18 mouse cellular contexts compared by ENCODE assay signal in the genomic region with DNA sequence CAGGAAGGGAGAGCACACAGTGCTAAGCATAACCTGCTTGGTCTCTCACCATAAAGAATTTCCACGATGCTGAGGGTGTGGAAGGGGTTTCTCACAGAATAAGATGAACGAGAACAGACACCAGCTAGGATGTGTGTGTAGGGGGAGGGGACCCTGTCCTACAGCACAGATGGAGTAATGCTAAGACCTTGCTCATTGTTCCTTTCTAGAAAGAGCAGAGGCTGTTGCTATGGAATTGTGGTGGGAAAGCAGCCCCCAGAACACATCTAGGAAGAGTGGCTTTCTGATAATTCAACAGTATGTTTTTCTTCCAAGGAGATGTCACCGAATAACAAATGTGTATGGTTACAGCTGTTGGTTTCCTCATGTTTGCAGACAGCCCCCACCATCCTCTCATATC.
DNase-seq lines count a peak whose midpoint lies in the region; ATAC-seq and TF ChIP-seq lines count a peak whose summit lies in the region.
"Had no signal": no experiment of that assay in that cellular context is flagged by ENCODE, and none has a peak within 500 bp of the region (broad histone marks: within the 10 kb centered on the region; RNA-seq: fewer than 3 reads in every experiment).

No protein-coding gene starts in this region.

- no peaks in the 10 kb centered on the region for H3K9me3 ChIP-seq in hindbrain, postnatal 0 days (ENCODE audit: low read length)
- H3K9me3 ChIP-seq: embryonic facial prominence, embryonic 10.5 days; heart, embryonic 15.5 days had no signal

- ATAC-seq in hindbrain, postnatal 0 days, result peak; percentile 44; the same call in 1 of the 2 replicates
- ATAC-seq in megakaryocyte-erythroid progenitor cell, adult 5-6 weeks (replicated peaks; ENCODE audit: low FRiP score, low TSS enrichment, poor library complexity, severe bottlenecking), result no peak
- ATAC-seq: inflammation-experienced regulatory T-cells, adult 6 months; intestine, postnatal 0 days had no signal

- peaks cover 3% of the 10 kb centered on the region; the same call in 1 of the 2 replicates for H3K36me3 ChIP-seq in hindbrain, postnatal 0 days (ENCODE audit: insufficient read depth, low read length)
- H3K36me3 ChIP-seq: heart, embryonic 15.5 days had no signal

- peak; percentile 17 for DNase-seq in heart, adult 11 months
- no peak for DNase-seq in heart, adult 18-20 months
- DNase-seq in layer of hippocampus, adult 2 months (ENCODE audit: low spot score in 2 of 2), result peak in 1 of 2 experiments; percentile 18
- DNase-seq in layer of hippocampus, postnatal 14 days (ENCODE audit: low spot score in 2 of 2), result no peak
- DNase-seq in hindbrain, postnatal 0 days (ENCODE audit: low spot score), result no peak
- DNase-seq: adrenal gland, adult 2 months; adrenal gland, postnatal 25 days; cerebellum, adult 2 months; cerebellum, postnatal 10 days; gastrocnemius, postnatal 36 days; heart, adult 2 months; heart, postnatal 14 days had no signal

- 67% methylated on average over 3 of the region's 3 CpGs for WGBS in hindbrain, postnatal 0 days

- no peaks in the 10 kb centered on the region for H3K4me1 ChIP-seq in hindbrain, postnatal 0 days (ENCODE audit: insufficient read depth, low read length)
- H3K4me1 ChIP-seq: embryonic facial prominence, embryonic 10.5 days; heart, embryonic 15.5 days had no signal

- no peak for TF ChIP-seq CTCF in layer of hippocampus, adult 2 months (conservative IDR thresholded peaks at IDR 0.05)
- no peak for TF ChIP-seq CTCF in hindbrain, postnatal 0 days (IDR thresholded peaks at IDR 0.05; ENCODE audit: low read depth)

- no peak overlapping the region for H3K4me2 ChIP-seq in hindbrain, postnatal 0 days (ENCODE audit: low read depth, low read length)
- H3K4me2 ChIP-seq: heart, embryonic 11.5 days; heart, embryonic 15.5 days had no signal

- H3K9ac ChIP-seq in hindbrain, postnatal 0 days (replicated peaks; ENCODE audit: low read length), result no peak overlapping the region
- H3K9ac ChIP-seq: heart, embryonic 15.5 days had no signal

- H3K4me3 ChIP-seq in layer of hippocampus, adult 2 months, result no peak overlapping the region
- H3K4me3 ChIP-seq in hindbrain, postnatal 0 days (ENCODE audit: low read length), result no peak overlapping the region
- H3K4me3 ChIP-seq: embryonic facial prominence, embryonic 10.5 days; heart, adult 2 months; heart, embryonic 15.5 days had no signal

- no peaks in the 10 kb centered on the region for H3K27me3 ChIP-seq in hindbrain, postnatal 0 days (ENCODE audit: insufficient read depth, low read length)
- H3K27me3 ChIP-seq: heart, embryonic 15.5 days had no signal

- H3K27ac ChIP-seq in layer of hippocampus, adult 2 months, result 0 out of 2 replicates have a peak overlapping the region, but pooled peaks have one; percentile 20
- no peak overlapping the region for H3K27ac ChIP-seq in hindbrain, postnatal 0 days
- H3K27ac ChIP-seq: heart, adult 2 months; heart, embryonic 15.5 days had no signal
